Mouse (Mus musculus) forelimb bud, embryonic 11.5 days (tissue): ENCODE measurements at regions not wholly inside any gene's neighbourhood (a gene's known extent, or its start where the extent isn't known, plus 50 kb on each side); places are given as distances from the start of the nearest gene placed in this dataset.

Source experiments
- DNase-seq: peaks from one replicate; pipeline ENCODE4 v3.0.0-alpha.2; 2012; ENCODE audit warnings: low read depth, low spot score

DNA sequence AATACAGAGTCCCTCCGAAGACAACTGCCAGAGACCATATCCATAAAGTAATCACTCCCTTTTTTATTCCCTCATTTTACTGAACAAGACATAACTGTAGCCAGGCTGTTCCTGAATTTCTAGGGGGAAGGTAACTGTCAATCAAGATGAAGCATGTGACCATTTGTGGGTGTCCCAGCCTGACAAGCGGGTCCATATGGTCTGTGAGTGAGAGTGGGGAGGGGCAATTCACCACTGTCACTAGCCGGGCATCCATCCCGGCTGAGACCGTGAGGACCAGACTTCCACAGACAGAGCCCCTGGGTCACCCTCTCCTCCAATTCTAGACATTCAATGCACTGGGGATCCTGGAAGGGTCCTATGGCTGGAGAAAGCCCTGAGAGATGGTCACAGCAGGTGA lies 54.6 kb downstream of the Gm11733 start:
- DNase-seq, result no peak

DNA sequence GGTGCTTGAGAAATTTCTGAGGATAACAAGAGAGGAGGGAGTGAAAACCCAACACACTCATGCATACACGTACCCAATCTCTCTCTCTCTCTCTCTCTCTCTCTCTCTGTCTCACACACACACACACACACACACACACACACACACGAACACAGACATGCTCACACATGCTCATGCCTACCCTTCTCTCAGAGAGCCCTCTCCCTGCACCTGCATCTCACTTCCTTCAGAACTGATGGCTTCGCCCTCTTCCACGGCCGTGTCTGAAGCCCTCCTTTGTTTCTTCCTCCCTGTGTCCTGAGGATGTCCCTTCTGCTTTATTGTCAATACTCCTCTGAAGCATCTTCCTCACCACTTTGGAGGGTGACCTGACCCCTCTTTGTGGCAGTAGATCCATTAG lies 56.4 kb downstream of the Gm11733 start:
- no peak for DNase-seq

DNA sequence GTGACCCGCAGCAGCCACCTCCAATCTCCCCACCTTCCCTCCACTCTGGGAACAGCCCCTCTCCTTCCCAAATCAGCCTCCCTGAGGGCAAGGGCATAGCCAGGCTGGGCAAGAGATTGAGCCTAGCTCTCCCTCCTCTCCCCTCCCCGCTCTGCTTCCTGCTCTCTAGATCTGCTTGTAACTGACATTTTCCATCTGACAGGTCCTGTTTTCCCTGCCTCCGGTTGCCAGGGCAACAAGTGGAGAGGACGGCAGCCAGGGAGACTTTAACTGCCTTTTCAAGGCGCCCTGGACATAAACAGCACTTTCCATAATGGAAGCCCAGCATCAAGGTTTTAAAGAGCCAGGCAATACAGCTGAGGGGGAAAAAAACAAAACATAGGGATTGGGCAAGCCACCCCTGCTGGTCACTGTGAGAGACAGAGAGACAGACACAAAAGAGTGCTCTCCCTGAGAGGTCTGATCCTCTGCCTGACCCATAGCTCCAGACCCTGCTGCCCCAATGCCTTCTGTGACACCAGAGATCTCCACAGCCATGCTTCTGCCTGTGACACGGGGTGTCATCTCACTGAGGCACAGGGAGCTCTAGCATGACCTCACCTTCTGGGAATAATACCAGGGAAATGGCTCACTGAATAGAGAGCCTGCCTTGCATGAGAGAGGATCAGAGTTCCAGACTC lies 57.2 kb downstream of the Gm11733 start:
- DNase-seq, result peak; percentile 74

DNA sequence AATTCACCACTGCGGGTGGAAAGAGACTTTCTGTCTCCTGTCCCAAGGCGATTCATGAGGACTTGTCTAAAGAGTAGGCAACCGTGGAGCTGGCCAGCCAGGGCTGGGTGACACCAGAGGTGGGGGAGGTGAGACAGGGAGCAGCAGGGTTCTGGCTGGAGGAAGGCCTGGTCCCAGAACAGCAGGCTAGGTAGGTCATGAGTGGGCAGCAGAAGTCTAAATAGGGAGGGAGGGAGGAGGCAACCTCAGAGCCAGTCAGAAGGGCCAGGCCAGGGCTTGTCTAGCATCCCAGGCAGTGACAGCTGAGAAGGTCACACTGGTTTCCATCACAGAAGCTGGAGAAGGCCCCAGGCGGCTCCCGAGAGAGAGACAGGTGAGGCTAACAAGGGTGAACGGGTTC lies 59.0 kb downstream of the Gm11733 start:
- no peak for DNase-seq

DNA sequence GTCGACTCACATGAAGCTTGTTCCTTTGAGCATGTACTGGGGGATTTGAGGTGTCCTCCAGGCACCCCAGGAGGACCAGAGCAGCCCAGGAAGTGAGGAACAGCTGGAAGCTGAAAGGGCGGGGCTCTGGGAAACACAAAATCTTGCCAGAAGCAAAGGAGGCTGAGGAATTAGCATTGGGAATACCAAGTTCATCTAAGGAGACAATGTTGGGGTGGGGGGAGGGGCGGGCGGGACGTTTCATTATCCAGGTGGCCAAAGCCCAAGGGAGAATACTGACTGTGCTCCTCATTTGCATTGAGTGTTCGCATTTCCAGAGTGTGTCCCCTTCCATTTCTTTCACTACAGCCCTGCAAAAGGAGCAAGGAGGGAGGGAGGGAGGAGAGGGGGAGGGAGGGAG lies 60.3 kb downstream of the Gm11733 start:
- no peak for DNase-seq

DNA sequence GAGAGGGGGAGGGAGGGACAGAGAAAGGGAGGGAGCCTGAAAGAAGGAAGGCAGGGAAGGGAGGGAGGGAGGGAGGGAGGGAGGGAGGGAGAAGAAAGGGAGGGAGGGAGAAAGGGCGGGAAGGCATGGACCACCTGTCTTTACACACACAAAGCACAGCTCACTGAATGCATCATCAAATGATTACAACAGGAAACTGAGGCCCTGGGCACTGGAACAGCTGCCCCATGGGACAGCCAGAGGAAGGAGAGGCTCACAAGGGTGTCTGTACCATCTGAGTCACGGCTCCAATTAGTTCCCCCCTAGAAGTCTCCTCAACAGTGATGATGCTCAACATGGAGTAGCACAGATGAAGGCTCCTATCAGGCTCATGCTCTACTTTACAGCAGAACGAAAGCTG lies 60.8 kb downstream of the Gm11733 start:
- no peak for DNase-seq

DNA sequence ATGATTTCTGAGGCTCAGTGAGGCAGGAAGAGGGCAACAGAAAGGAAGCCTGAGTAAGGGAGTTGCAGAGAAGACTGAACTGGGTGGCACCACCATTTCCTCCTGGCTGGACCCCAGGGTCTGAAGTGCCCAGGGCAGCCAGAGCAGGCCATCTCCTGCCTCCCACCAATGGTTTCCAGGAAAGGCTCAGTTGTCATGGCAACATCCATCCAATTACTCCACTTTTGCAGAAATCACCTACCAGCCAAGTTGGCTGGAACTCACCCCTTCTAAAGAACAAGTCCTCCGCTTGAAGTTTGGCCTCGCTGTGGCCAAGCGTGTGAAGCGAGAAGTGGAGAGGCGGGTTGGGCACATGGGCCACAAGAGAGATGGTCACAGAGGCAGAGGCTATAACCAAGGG lies 67.8 kb downstream of the Gm11733 start:
- DNase-seq, result no peak

DNA sequence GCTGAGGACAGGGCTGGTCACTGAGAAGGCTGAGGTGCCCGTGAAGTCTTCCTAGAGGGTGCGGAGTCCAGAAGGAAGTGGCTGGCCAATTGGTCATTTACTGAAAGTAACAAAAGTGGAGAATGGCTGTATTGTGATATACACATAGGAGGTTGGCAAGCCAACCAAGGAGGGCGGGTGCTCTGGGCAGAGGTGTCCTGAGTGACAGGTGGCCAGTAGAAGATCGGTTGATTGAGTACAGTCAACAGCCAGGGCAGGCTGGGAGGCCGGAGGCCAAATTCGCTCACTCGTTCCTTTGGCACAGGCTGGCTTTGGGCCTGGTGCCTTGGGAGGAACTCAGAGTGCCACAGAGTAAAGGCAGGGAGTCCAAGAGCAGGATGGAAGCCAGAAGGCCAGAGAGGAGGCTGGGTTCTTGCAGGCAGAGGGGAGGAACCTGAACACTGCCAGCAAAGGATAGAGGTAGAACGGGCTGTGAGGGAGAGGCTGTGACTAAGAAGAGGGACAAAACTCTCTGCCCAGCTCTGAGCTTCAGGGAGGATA lies 68.3 kb downstream of the Gm11733 start:
- DNase-seq, result no peak

DNA sequence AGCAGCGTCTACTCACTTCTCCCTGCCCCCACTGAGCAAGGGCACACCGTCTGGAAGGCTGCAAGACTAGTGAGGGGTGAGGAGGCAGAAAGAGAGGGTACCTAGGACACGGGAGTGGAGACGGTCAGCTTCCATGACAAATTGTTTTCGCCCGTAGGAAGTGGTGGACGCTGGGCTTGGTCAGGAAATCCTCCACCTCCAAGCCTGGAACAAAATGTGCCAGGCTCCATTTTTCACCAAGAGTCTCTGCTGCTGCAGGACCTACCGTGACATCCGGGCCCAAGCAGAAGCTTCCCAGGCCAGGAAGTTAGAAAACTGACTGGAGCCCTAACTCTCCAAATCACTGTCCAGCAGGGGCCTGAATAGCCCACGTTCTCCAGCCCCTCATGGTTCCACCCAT lies 69.9 kb downstream of the Gm11733 start:
- no peak for DNase-seq

DNA sequence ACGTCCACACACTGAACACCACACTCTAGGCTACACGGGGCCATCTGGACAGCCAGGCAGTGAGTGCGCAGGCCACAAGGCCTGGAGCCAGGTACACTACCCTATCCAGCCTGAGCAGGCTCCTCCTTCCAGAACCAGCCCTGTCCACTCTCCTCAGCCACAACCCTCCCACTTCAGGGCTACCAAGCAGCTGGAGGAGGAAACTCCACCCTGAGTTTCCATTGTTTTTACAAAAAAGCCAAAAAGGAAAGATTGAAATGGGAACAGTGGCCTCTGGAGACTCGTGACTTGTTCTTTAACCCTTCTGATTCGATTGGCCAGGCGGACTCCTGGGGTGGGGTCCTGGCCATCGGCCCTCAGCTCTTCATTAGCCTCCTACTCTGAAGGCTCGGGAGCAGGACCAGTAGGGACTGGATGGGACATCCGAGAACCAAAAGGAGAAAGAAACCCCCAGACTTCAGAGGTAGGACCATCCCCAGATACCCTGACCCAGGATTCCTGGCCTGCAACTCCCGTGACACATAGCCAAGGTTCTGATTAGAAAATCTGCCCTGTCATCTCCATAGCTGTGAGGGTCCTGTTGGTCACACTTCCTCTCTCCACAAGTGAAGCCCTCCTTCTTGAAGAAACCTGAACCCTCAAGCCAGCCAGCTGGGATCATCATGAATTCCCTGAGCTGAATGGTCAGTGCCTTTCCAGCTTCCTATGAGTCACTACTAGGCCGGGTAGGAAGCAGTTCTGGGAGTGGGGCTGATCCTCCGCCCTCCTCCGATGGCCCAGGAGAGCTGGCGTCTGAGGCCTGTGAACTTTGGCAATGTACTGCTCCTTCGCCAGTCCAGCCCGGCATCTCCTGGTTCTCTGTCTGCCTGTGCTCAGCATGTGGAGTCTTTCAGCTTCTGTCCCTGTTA lies 73.6 kb downstream of the Gm11733 start:
- no peak for DNase-seq

DNA sequence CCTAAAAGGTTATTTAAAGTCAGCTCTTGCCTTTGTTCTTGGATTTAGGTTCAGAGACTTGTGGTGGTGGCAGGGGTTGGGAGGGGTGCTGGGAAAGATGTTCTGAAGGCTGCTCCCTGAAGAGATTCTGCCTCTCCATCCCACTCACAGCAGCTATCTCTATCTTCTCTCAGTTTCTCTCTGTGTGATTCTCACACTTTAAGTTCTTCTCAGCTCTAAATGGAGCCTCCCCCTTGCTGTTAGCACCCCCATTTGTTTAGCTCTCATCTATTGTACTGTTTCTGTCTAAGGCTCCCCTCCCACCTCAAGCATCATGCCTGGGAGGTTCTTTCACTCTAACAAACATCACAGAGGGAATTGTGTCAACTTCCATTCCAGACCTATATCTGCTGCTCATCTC lies 75.7 kb downstream of the Gm11733 start:
- DNase-seq, result no peak

DNA sequence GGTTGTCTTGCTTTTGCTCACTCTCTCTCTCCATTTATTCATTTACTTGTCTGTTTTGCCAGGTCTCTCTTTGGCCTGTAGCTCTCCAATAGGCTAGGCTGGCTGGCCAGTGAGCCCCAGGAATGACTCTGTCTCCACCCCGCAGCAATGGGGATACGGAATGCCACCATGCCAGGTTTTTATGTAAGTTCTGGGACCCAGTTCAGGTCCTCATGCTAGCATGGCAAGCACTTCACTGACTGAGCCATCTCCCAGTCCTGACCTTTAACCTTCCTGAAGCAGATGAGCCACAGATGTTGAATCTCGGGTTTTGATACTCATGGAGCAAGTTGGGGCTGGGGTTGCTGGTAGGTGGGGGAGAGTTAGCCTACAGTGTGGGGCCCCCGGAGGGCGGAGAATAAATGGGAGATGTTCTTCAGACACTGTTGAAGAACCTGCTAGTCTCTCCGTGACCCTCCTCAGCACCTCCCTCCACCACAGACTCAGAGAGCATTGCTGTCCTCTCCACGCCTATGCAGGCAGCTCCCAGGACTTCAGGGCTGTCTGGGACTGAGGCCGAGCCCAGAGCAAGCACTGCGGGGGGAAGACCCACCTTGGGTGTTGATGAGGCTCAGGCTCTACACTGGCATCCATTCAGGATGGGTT lies 83.9 kb downstream of the Gm11733 start:
- no peak for DNase-seq

DNA sequence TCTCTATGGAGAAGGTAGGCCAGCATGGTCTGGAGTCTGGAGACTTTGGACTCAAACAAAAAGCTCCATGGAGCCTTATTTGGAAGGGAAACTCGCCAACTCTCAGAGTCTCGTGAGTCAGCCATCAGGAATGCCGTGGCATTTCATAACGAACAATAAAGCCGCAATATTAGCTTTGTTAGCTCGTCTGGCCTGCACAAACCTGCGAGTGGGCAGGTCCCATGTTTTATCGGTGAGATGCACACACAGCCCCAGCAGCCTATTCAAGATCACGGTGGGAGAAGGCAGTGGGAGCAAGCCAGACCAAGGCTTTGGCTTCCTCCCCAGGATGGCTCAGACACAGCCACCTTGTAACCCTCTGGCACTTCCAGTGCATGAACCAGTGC lies 84.4 kb downstream of the Gm11733 start:
- DNase-seq, result no peak

DNA sequence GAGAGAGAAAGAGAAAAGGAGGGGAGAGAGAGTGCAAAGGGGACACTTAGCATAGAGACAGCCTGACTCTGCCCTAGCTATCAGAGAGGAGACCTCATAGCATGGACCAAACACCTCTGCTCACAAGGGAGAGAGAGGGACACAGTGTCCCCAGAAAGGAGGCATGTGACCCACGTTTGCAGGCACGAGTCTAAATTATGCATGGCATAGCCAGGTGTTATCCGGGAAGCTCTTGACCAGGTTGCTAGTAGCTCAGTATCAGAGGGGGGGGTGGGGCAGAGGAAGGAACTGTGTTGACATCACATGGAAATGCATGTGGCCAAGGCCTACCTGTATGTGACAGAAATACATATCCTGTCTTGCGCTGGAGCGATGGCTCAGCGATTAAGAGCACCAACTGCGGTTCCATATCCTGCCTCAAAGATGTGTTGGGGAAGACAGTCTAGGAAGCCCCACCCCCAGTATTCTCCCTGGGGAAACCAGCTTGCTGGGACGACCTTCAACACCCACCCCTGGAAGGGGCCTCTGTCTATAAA lies 84.5 kb upstream of the Tnrc6c start:
- no peak for DNase-seq

DNA sequence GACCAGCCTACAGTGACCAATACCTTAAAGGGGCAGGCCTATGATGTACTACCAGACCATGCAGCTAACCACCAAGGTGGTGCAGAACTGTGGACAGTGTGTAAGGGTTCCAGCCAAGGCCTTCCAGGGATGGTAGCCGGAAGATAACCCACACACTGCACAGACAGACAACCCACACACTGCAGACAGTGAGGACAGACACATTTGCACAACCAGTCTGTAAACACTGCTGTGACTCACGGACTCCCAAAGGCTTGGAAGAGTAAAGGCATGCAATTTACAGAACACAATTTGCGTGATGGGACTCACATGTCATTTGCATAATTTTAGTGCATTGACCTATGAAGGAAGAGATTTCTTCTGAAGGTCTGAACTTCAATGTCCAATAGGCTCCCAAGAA lies 82.2 kb upstream of the Tnrc6c start:
- no peak for DNase-seq

DNA sequence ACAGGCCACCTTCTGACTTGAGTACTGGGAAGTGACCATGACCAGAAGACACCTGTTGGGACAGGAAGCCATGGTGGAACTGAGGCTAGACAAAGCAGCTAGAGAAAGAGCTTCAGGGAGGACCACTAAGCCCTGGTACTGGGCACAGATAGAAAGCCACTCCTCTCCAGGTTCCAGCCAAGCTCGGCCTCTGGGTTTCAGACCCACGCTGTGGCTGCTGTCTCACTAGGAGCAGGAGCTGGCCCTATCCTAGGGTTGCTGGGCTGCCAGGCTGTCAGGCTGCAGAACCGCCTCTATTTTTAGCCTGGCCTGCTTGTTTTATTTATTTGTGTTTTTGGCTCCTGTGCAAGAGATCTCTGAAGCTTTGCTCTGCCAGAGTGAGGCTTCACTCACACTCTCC lies 79.4 kb upstream of the Tnrc6c start:
- no peak for DNase-seq

DNA sequence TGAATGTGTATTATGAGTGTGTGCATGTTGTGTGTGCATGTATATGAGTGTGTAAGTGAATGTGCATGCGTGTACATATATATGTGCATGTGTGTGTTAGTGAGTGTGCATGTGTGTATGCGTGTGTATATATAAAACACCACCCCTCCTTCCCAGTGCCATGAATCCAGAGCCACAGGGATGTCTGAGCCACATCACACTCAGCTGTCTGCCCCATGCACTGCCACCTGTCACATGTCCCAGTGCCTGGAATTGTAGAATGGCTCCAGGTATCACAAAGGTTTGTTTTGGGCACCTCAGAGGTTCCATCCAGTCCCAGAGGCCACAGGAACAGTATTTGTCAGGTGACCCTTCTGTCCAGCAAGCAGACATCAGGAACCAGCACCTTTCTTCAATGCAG lies 75.0 kb upstream of the Tnrc6c start:
- DNase-seq, result no peak

DNA sequence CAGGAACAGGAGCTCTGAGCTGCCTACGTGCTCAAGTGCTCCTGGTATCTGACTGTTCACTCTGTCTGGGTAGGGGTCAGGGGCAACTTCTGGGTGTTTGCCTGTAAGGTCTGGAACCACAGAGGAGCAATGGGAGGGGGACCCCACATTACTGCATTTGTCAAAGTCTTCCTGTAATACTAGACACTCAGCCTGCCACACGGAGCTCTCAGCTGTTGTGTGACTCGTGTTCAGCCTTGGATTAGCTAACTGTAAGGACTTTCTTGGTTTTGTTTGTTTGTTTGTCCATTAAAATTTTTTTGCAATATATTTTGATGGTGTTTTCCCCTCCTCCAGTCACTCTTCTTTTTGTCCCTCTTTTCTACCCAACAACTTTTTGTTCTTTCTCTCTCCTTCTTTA lies 74.4 kb upstream of the Tnrc6c start:
- no peak for DNase-seq

DNA sequence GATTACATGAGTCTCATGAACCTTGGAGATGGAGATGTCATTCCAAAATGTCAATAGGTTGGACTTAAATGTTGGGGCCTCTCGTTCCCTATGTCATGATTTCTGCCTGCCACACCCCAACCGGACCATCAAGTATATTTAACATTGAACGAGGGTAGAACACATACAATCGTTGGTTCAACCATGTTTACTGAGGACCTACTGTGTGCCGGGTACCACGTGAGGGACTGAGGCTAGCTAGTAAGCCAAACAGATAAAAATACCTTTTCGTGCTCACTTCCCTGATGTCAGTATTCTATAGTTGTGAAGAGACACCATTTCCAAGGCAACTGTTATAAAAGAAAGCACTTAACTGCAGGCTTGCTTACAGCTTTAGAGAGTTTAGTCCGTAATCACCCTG lies 70.6 kb upstream of the Tnrc6c start:
- no peak for DNase-seq

DNA sequence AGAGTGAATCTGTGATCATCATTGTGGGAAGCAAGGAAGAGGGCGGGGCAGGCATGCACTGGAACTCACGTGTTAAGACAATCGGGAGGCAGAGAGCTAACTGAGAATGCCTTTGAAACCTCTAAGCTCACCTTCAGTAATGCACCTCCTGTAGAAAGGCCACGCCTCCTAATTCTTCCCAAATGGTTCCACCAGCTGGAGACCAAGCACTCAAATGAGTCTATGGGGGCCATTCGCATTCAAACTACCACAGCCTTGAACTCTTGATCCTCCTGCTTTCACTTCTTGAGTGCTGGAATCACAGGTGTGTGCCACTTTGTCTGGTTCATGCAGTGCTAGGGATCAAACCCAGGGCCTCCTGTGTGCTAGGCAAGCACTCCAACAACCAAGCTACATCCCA lies 68.5 kb upstream of the Tnrc6c start:
- no peak for DNase-seq

DNA sequence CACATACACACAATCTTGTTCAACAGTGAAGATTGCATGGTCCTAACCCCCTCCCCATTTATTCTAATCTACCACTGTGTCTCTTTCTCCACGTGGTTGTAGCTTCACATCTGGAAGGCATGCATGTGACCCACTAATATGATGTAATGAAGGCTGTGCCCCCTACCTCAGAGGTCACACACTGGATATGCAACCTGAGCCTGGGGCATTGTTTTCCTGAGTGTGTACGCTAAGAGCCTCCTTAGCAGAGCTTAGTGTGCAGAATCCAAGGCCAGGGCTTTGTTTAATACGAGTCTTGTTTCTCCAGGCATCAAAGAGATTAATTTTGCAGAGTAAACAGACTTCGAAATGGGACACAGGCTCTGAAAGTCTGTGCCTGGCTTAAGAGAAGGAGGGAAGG lies 68.0 kb upstream of the Tnrc6c start:
- DNase-seq, result no peak

DNA sequence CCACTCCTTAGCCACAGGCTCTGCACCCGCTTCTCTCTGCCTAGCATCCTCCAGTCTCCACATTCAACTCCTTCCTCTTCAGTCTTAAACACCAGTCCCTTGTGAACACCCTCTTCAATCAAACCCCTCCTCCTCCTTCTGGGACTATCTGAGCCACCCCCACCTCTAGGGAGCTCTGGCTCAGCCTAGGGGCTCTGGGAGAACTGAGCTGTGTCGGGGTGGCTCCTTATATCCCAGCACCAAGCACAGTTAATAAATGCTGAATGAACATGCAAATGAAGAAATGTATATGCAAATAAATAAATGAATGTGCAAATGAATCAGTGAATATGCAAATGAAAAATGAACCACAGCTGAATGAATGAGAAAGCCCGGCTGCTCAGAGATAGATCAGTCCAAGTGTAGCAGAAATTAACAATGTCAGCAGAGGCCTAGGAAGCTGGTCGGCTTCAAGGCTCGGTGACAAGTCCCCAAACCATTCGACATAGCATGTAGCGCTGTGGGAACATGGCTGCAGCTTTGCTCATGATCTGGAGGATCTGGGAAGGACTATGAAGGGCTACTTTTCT lies 67.1 kb upstream of the Tnrc6c start:
- no peak for DNase-seq
